Mouse (Mus musculus): ENCODE measurements around the gene Podn.

GRCm38 (mm10) chr4:108065176-108065844, 30.9 kb downstream of the Podn start:
- no peak for TF ChIP-seq CTCF (IDR thresholded peaks at IDR 0.05; ENCODE audit: borderline replicate concordance, insufficient read depth, low read depth, low read length)
- TF ChIP-seq POLR2A (IDR thresholded peaks at IDR 0.05; ENCODE audit: borderline replicate concordance, insufficient read depth, low read length): no peak

All from cerebellum, adult 2 months (tissue).